Mouse (Mus musculus) E14TG2a.4 (cell line): ENCODE results near the gene Atrip.

Source experiments
- CTCF ChIP-seq: conservative IDR thresholded peaks from 2 replicates; pipeline ENCODE4 v1.5.1; 2014; ENCODE audit warnings: low read length
- POU5F1 ChIP-seq: IDR thresholded peaks from 2 replicates; pipeline ENCODE4 v1.6.1; 2014; ENCODE audit warnings: low read length, borderline replicate concordance

GRCm38 (mm10) chr9:109097831-109098230 lies 23.9 kb upstream of the Atrip start:
- TF ChIP-seq POU5F1 (no peak), CTCF (no peak)
